Mouse (Mus musculus) G1E (cell line): Measurements from ENCODE around the gene Zfp697. TPM values are rescaled to one million over a fixed set of nuclear protein-coding genes. Genes with fewer than 3 reads are reported as not detected.
"Not testable (repeated sequence)": the region's sequence is repeated elsewhere in the genome, so short reads cannot be mapped to it uniquely, and the experiment has no call there.

Experiments used
- ATAC-seq: 2 replicates; pipeline ENCODE4 v1.8.0; 2016; ENCODE audit warnings: mild to moderate bottlenecking; ENCODE audit not compliant: insufficient number of reproducible peaks, poor library complexity, low FRiP score, severe bottlenecking; ENCODE audit errors: extremely low read depth
- DNase-seq: peaks from one replicate; pipeline ENCODE4 v3.0.0; 2012; ENCODE audit warnings: low spot score
- H3K27me3 ChIP-seq: 2 replicates; pipeline ENCODE4 v1.6.1; 2012; ENCODE audit warnings: mild to moderate bottlenecking, low read length, inconsistent platforms; ENCODE audit not compliant: insufficient read depth
- H3K36me3 ChIP-seq: replicated peaks from 2 replicates; pipeline ENCODE3; 2012; ENCODE audit warnings: mild to moderate bottlenecking, inconsistent platforms
- H3K4me1 ChIP-seq: 2 replicates; pipeline ENCODE4 v1.6.1; 2012; ENCODE audit warnings: low read depth, low read length, inconsistent platforms, mixed read lengths; ENCODE audit not compliant: insufficient read depth
- H3K4me3 ChIP-seq: 2 replicates; pipeline ENCODE4 v1.5.1; 2012; ENCODE audit warnings: low read depth, mild to moderate bottlenecking, inconsistent platforms, low read length, moderate library complexity, mixed read lengths
- H3K9me3 ChIP-seq: replicated peaks from 2 replicates; pipeline ENCODE4 v1.6.1; 2012; ENCODE audit warnings: inconsistent platforms
- CTCF ChIP-seq: IDR thresholded peaks from 2 replicates; pipeline ENCODE4 v1.5.1; 2012; ENCODE audit warnings: low read depth, low read length, inconsistent platforms, mixed read lengths
- GATA1 ChIP-seq: IDR thresholded peaks from 2 replicates; pipeline ENCODE4 v1.6.1; 2012; ENCODE audit warnings: borderline replicate concordance, low read length, inconsistent platforms, mixed read lengths
- GATA2 ChIP-seq: IDR thresholded peaks from 2 replicates; pipeline ENCODE4 v1.6.1; 2012; ENCODE audit warnings: low read depth, low read length, inconsistent platforms, borderline replicate concordance
- POLR2AphosphoS5 ChIP-seq: IDR thresholded peaks from 2 replicates; pipeline ENCODE4 v1.6.1; 2012; ENCODE audit warnings: low read depth, low read length, inconsistent platforms; ENCODE audit not compliant: insufficient replicate concordance
- TAL1 ChIP-seq: conservative IDR thresholded peaks from 2 replicates; pipeline ENCODE4 v1.6.1; 2012; ENCODE audit warnings: low read depth, low read length, inconsistent platforms, mixed read lengths
- polyA plus RNA-seq: library from polyadenylated mRNA; stranded (reverse); fragments of >175 nt; gene quantifications from 2 replicates; pipeline ENCODE4 v1.2.3, GENCODE M21; 2012
- total RNA-seq, 2 experiments: library from RNA; stranded (forward) in 1 of 2; stranded (reverse) in 1 of 2; fragments of 200-1000 nt in 1 of 2; fragments of >200 nt in 1 of 2; fragmentation: Nextera tagmentation in 1 of 2; gene quantifications; 2 replicates each; pipeline ENCODE4 v1.2.3; 2014 to 2017

Gene Zfp697
- total and polyA plus RNA-seq, 3 experiments: 0.16 TPM; not detected in 2

DNA sequence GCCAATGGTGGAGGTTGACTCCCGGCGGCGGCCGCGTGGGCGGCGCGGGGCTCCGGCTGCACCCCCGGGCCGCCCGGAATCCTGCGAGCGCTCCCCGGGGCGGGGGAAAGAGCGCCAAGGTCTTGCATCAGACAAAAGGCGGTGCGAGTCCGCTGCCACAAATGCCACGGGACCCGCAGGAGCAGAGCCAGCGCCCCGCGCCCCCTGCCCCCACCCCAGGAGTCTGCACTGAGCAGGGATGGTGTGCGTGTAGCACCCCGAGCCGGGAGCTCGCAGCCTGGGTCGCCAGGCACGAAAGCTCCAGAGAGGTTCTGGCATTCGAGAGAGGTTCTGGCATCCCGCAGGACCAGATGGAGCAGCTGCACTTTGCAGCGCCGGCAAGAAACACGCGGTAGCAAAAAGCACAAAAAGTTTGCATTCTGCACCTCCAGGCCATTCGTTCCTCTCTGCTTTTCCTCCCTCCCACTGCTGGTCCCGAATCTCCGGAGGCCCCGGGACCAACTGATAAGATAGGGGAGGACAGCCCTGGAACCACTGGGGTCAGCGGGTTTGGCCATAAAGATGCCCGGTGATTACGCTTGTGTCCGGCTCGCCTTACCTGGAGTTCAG lies 43.1 kb upstream of the Zfp697 start:
- DNase-seq (no peak), ATAC-seq (no peak)
- no peaks in the 10 kb centered on the region for H3K4me1 ChIP-seq
- no peaks in the 10 kb centered on the region for H3K36me3 ChIP-seq
- H3K27me3 ChIP-seq: no peaks in the 10 kb centered on the region
- no peak overlapping the region; the same call in 1 of the 2 replicates for H3K4me3 ChIP-seq
- TF ChIP-seq TAL1 (no peak), GATA2 (no peak), CTCF (no peak), POLR2AphosphoS5 (no peak), GATA1 (no peak)
- peaks cover 55% of the 10 kb centered on the region for H3K9me3 ChIP-seq

DNA sequence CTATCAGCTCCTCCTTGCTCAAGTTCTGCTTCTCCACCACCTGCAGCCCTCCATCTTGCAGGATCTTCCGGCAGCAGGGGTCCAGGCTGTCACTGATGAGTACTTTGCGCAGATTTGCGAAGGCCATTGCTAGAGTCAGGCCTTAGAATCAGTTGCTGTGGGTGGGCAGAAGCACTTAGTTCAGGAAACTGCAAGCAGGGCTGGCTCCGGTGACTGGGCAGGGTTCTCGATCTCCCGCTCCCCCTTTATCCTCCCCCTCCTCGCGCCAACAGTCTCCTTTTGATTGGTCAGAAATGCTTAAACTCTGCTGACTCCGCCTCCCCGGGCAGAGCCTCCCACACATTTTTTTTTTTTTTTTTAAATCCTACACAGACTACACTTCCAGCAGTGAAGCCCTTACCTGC lies 42.6 kb upstream of the Zfp697 start, which contains the start of gene Phgdh:
Gene Phgdh (minus strand): TSS at position 285 of the 404 bp plus-strand sequence.
- H3K27me3 ChIP-seq, DNase-seq, H3K4me1 ChIP-seq, H3K36me3 ChIP-seq, ATAC-seq, H3K4me3 ChIP-seq: not testable (repeated sequence)
- peaks cover 51% of the 10 kb centered on the region for H3K9me3 ChIP-seq

DNA sequence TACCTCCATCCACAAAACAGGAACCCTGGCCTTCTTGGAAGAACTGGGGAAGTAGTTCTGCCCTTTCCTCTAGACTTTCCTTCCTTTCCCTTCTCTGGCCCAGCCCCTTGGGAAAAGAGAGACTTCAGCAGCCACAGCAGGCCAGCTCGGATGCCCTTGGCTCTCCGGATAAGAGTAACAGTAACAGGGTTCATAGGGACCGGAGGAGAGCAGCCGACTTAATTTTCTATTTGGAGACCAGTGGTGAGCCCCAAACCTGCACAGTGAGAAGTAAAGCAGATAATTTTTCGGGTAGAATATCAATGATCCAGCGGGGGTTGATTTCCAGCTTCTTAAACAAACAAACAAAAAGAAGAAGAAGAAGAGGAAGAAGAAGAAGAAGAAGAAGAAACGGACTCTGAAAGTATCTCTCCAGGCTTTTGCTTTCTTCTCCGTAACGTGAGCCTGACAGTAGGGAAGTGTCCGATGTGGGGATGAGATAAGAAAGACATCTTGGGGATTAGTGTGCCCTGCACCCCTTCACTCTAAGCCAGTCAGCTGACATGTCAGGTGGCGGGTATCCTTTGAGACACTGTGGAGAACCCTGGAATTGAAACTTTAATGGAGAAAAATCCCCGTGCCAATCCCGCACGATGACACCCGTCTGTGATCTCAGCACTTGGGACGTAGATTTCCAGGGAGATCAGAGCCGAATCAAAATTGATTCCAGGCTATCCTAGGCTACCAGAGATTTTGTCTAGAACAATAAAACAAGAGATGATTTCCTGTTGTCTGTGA lies 41.3 kb upstream of the Zfp697 start:
- Histone ChIP-seq H3K4me1 (no peaks in the 10 kb centered on the region), H3K4me3 (no peak overlapping the region), H3K27me3 (no peaks in the 10 kb centered on the region), H3K9me3 (peaks cover 51% of the 10 kb centered on the region), H3K36me3 (no peaks in the 10 kb centered on the region)
- ATAC-seq: no peak
- TF ChIP-seq POLR2AphosphoS5 (no peak), CTCF (no peak), GATA2 (no peak), TAL1 (no peak), GATA1 (no peak)
- DNase-seq: no peak

DNA sequence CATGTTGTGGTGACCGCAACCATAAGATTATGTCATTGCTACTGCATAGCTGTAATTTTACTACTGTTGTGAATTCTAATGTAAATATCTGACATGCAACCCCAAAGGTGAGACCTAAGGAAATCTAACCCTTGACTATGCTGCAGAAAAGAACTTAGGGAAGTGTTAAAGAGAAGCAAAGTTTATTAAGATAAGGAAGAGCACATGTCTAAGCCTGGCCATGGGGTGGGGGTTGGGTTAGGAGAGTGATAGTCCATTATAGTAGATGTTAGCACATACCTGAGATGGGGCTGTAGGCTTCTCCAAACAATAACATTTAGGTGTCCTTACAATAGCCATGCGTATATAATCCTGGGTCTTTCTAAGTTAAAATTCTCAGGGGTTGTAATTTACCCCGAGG lies 39.0 kb upstream of the Zfp697 start:
- no peaks in the 10 kb centered on the region for H3K4me1 ChIP-seq
- no peak overlapping the region for H3K4me3 ChIP-seq
- no peak for TF ChIP-seq TAL1
- no peak for TF ChIP-seq GATA1
- TF ChIP-seq POLR2AphosphoS5: no peak
- no peak for TF ChIP-seq GATA2
- TF ChIP-seq CTCF: no peak
- H3K9me3 ChIP-seq: peaks cover 41% of the 10 kb centered on the region
- no peaks in the 10 kb centered on the region for H3K27me3 ChIP-seq
- H3K36me3 ChIP-seq: no peaks in the 10 kb centered on the region
- DNase-seq (no peak), ATAC-seq (no peak)

DNA sequence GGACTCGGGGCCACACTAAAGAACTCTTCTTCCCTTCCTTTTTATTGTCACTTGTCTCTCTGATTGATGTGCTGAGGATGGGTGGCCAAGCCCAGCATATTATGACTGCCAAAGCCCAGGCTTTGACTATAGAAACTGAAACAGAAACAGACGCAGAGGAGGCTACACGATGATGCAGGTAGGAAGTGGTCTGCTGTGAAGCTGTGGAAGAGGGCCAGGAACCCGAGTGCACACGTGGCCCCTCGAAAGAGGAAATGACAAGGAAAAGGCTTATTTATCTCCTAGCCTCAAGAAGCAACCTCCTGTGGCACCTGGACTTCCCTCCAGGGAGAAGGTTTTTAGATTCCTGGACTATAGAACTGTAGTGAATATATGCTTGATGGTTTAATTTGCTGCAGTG lies 34.2 kb upstream of the Zfp697 start:
- no peak for TF ChIP-seq GATA2
- no peak for TF ChIP-seq CTCF
- no peak for TF ChIP-seq GATA1
- TF ChIP-seq TAL1: no peak
- no peak for TF ChIP-seq POLR2AphosphoS5
- Histone ChIP-seq H3K4me1 (no peaks in the 10 kb centered on the region), H3K4me3 (no peak overlapping the region), H3K9me3 (peaks cover 48% of the 10 kb centered on the region), H3K27me3 (no peaks in the 10 kb centered on the region), H3K36me3 (no peaks in the 10 kb centered on the region)
- DNase-seq (no peak), ATAC-seq (no peak)

DNA sequence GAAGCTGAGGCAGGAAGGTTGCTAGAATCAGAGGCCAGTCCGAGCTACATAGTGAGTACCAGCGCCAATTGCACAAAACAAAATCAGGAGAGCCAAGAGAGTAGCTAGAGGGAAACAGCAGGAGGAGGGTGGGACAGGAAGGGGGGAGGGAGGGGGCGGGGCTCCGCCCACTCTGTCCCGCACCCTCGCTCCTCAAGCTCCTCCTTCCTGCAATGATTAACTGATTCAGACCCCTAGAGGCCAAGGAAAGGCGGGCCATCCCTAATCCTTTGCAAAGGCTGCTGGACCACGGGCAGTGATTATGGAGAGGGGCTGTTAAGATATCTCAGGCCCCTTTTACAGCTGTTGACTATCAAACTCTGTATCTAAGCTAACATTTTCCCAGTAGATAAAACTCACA lies 33.6 kb upstream of the Zfp697 start:
- Histone ChIP-seq H3K4me1 (no peaks in the 10 kb centered on the region), H3K4me3 (no peak overlapping the region), H3K9me3 (peaks cover 48% of the 10 kb centered on the region), H3K36me3 (no peaks in the 10 kb centered on the region), H3K27me3 (no peaks in the 10 kb centered on the region)
- TF ChIP-seq TAL1 (no peak), POLR2AphosphoS5 (no peak), CTCF (no peak), GATA1 (no peak), GATA2 (no peak)
- ATAC-seq (no peak), DNase-seq (no peak)

DNA sequence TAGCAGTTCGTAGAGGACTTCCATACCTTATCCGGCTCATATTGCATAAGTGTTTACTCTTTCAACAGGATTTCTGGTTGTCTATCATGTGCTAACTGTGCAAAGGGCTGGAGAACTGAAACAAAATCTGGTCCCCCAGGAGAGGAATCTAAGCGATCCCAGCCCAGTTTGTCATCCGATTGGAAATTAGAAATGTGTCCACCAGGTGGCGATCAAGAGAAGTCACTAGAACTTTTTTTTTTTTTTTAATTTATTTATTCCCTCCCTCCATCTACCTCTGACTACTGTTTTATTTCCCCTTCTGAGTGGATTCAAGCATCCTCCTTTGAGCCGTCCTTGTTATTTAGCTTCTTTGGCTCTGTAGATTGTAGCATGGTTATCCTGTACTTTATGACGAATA lies 28.4 kb upstream of the Zfp697 start:
- Histone ChIP-seq H3K4me3 (no peak overlapping the region), H3K36me3 (no peaks in the 10 kb centered on the region), H3K9me3 (peaks cover 50% of the 10 kb centered on the region), H3K4me1 (no peaks in the 10 kb centered on the region), H3K27me3 (no peaks in the 10 kb centered on the region)
- no peak for DNase-seq
- no peak for TF ChIP-seq GATA2
- no peak for TF ChIP-seq POLR2AphosphoS5
- TF ChIP-seq GATA1: no peak
- TF ChIP-seq CTCF: no peak
- TF ChIP-seq TAL1: no peak
- no peak for ATAC-seq
